Mouse (Mus musculus): Measurements from ENCODE around the gene Map3k7cl. TPM values are rescaled to one million over a fixed set of nuclear protein-coding genes. Genes with fewer than 3 reads are reported as not detected.

Map3k7cl gene
- total and polyA plus RNA-seq, 2 experiments from 2014 or later = 0.38 TPM; not detected in 1

- Histone ChIP-seq H3K27ac (ENCODE audit: low read depth, low read length) (no peak overlapping the region), H3K9me3 (ENCODE audit: low read length) (no peaks in the 10 kb centered on the region), H3K36me3 (ENCODE audit: insufficient read depth, low read length) (no peaks in the 10 kb centered on the region), H3K4me3 (ENCODE audit: low read depth, low read length) (no peak overlapping the region), H3K4me1 (ENCODE audit: insufficient read depth, low read length) (no peaks in the 10 kb centered on the region), H3K9ac (replicated peaks; ENCODE audit: low read length, poor library complexity, severe bottlenecking) (no peak overlapping the region), H3K4me2 (ENCODE audit: low read depth, low read length, poor library complexity, severe bottlenecking) (no peak overlapping the region), H3K27me3 (ENCODE audit: insufficient read depth, low read length) (no peaks in the 10 kb centered on the region)
- ATAC-seq (ENCODE audit: low FRiP score) (no peak), DNase-seq (ENCODE audit: low spot score) (no peak)
- TF ChIP-seq CTCF (IDR thresholded peaks at IDR 0.05) = no peak
Measured at GRCm38 (mm10) chr16:87634709-87635108, 81.6 kb downstream of the Map3k7cl start.

DNA sequence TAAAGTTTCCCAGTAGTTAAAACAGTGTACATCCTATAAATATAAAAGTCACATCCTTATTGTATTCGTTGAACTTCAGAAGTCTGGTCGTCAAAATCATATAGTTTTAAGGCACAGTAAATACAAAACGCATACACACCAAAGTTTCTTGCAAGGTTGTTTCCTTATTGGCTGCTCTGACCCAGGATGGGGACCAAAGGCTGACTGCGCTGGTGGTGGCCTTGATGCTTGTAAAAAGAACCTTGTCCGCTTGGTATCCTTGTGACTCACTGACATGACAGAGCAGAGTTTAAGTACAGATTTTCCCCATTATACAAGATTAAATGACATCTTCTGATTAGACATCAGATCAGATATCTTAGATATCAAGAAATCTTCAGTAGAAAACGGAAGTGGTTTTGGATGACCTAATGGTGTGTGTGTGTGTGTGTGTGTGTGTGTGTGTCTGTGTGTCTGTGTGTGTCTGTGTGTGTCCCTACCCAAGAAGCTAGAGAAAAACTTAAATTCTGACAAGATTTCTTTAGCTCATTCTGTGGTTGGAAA is 82.2 kb downstream of the Map3k7cl start:
- Histone ChIP-seq H3K9ac (replicated peaks; ENCODE audit: low read length, poor library complexity, severe bottlenecking) (no peak overlapping the region), H3K27ac (ENCODE audit: low read depth, low read length) (no peak overlapping the region), H3K4me2 (ENCODE audit: low read depth, low read length, poor library complexity, severe bottlenecking) (no peak overlapping the region), H3K4me1 (ENCODE audit: insufficient read depth, low read length) (no peaks in the 10 kb centered on the region), H3K4me3 (ENCODE audit: low read depth, low read length) (no peak overlapping the region), H3K36me3 (ENCODE audit: insufficient read depth, low read length) (no peaks in the 10 kb centered on the region), H3K27me3 (ENCODE audit: insufficient read depth, low read length) (no peaks in the 10 kb centered on the region), H3K9me3 (ENCODE audit: low read length) (no peaks in the 10 kb centered on the region)
- ATAC-seq (ENCODE audit: low FRiP score) = no peak
- TF ChIP-seq CTCF (IDR thresholded peaks at IDR 0.05) = no peak
- DNase-seq (ENCODE audit: low spot score) = no peak
- WGBS = 94% methylated on average over 6 of the region's 6 CpGs

DNA sequence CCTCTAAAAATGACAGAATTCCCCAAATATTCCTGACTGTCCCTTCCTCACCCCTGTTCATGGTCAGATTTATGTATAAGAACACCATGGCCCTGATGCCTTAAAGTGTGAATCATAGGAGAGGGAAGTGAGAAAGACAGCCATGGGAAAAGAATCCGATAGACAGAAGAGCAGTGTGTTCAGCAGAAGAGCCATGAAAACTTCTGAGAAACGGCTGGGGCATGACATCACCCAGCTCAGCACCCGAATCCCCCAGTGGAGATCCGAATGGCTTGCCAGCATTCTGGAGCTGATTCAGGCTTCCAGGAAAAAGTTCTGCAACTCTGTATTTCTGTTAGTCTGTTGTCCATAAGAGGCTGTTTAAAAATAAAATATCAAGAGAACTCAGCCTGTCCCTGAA is 82.7 kb downstream of the Map3k7cl start:
- Histone ChIP-seq H3K27ac (ENCODE audit: low read depth, low read length) (no peak overlapping the region), H3K4me2 (ENCODE audit: low read depth, low read length, poor library complexity, severe bottlenecking) (no peak overlapping the region), H3K4me1 (ENCODE audit: insufficient read depth, low read length) (no peaks in the 10 kb centered on the region), H3K27me3 (ENCODE audit: insufficient read depth, low read length) (no peaks in the 10 kb centered on the region), H3K36me3 (ENCODE audit: insufficient read depth, low read length) (no peaks in the 10 kb centered on the region), H3K9ac (replicated peaks; ENCODE audit: low read length, poor library complexity, severe bottlenecking) (no peak overlapping the region), H3K9me3 (ENCODE audit: low read length) (no peaks in the 10 kb centered on the region), H3K4me3 (ENCODE audit: low read depth, low read length) (no peak overlapping the region)
- no peak for TF ChIP-seq CTCF (IDR thresholded peaks at IDR 0.05)
- DNase-seq (ENCODE audit: low spot score) (no peak), ATAC-seq (ENCODE audit: low FRiP score) (no peak)
- 77% methylated on average over 4 of the region's 4 CpGs for WGBS

- TF ChIP-seq CTCF (IDR thresholded peaks at IDR 0.05) = no peak
- no peaks in the 10 kb centered on the region for H3K9me3 ChIP-seq (ENCODE audit: low read length)
- H3K4me2 ChIP-seq (ENCODE audit: low read depth, low read length, poor library complexity, severe bottlenecking) = no peak overlapping the region
- H3K27me3 ChIP-seq (ENCODE audit: insufficient read depth, low read length) = no peaks in the 10 kb centered on the region
- WGBS = 56% methylated on average over 1 of the region's 1 CpGs
- no peaks in the 10 kb centered on the region for H3K4me1 ChIP-seq (ENCODE audit: insufficient read depth, low read length)
- H3K9ac ChIP-seq (replicated peaks; ENCODE audit: low read length, poor library complexity, severe bottlenecking) = no peak overlapping the region
- DNase-seq (ENCODE audit: low spot score) = no peak
- no peak overlapping the region for H3K4me3 ChIP-seq (ENCODE audit: low read depth, low read length)
- no peak overlapping the region for H3K27ac ChIP-seq (ENCODE audit: low read depth, low read length)
- H3K36me3 ChIP-seq (ENCODE audit: insufficient read depth, low read length) = no peaks in the 10 kb centered on the region
- no peak for ATAC-seq (ENCODE audit: low FRiP score)
Measured at GRCm38 (mm10) chr16:87638098-87638497, 85.0 kb downstream of the Map3k7cl start.

DNA sequence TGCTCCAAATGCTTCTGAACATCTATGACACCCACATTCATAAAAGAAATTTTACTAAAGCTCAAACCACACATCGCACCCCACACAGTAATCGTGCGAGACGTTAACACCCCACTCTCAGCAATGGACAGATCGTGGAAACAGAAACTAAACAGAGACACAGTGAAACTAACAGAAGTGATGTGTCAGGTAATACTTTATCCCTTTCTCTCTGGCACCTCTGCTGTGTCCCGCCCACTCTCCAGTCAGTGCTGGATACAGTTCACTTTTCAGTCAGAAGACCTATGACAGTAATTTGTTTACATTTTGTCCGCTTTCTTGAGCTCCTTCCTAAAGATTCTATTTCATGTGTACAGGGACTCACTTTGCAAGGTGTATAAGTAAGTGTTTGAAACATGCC is 89.1 kb downstream of the Map3k7cl start:
- no peak overlapping the region for H3K4me2 ChIP-seq (ENCODE audit: low read depth, low read length, poor library complexity, severe bottlenecking)
- no peak overlapping the region for H3K27ac ChIP-seq (ENCODE audit: low read depth, low read length)
- no peak overlapping the region for H3K4me3 ChIP-seq (ENCODE audit: low read depth, low read length)
- no peaks in the 10 kb centered on the region for H3K9me3 ChIP-seq (ENCODE audit: low read length)
- no peaks in the 10 kb centered on the region for H3K36me3 ChIP-seq (ENCODE audit: insufficient read depth, low read length)
- DNase-seq (ENCODE audit: low spot score) (no peak), ATAC-seq (ENCODE audit: low FRiP score) (no peak)
- WGBS = over 99% methylated on average over 7 of the region's 7 CpGs
- no peak for TF ChIP-seq CTCF (IDR thresholded peaks at IDR 0.05)
- H3K27me3 ChIP-seq (ENCODE audit: insufficient read depth, low read length) = no peaks in the 10 kb centered on the region
- no peak overlapping the region for H3K9ac ChIP-seq (replicated peaks; ENCODE audit: low read length, poor library complexity, severe bottlenecking)
- H3K4me1 ChIP-seq (ENCODE audit: insufficient read depth, low read length) = no peaks in the 10 kb centered on the region

DNA sequence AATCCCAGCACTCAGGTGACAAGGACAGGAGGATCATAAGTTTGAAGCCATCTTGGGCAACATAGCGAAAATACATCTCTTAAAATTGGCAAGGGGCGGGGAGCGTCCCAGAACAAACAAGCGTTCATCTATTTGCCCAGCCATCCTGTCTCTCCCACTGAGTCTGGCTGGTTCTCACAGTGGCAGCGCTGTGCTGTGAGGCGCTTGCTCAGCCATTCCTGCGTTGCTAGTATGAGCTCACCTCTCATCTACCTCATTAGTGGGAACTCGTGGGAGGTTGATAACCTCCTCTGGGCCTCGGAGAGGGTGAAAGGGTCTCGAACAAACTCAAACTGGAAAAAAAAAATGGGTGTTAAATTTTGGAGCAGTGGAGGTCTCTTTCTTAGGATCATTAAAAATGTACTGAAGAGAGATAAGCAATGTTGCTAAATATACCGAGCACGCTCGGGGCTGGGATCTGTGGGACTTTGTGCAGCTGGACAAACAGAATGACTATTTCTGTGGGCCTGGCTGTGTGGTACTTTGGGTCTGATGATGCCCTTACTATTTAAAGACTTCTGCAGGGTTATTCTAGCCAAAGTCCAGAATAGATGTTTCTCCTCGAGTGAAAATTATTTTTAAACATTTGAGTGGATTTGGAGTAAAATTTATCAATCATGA is 91.1 kb downstream of the Map3k7cl start:
- ATAC-seq (ENCODE audit: low FRiP score) = no peak
- WGBS = 79% methylated on average over 14 of the region's 14 CpGs

More for the DNA sequence above, 91.1 kb downstream of the Map3k7cl start:
- H3K27me3 ChIP-seq (ENCODE audit: insufficient read depth, low read length) = no peaks in the 10 kb centered on the region
- H3K9ac ChIP-seq (replicated peaks; ENCODE audit: low read length, poor library complexity, severe bottlenecking) = no peak overlapping the region
- no peak overlapping the region for H3K27ac ChIP-seq (ENCODE audit: low read depth, low read length)
- DNase-seq (ENCODE audit: low spot score) = no peak
- no peak for TF ChIP-seq CTCF (IDR thresholded peaks at IDR 0.05)
- H3K4me2 ChIP-seq (ENCODE audit: low read depth, low read length, poor library complexity, severe bottlenecking) = no peak overlapping the region
- no peaks in the 10 kb centered on the region for H3K9me3 ChIP-seq (ENCODE audit: low read length)
- no peaks in the 10 kb centered on the region for H3K36me3 ChIP-seq (ENCODE audit: insufficient read depth, low read length)
- no peaks in the 10 kb centered on the region for H3K4me1 ChIP-seq (ENCODE audit: insufficient read depth, low read length)
- H3K4me3 ChIP-seq (ENCODE audit: low read depth, low read length) = no peak overlapping the region

Other genes starting within 250 kb of the Map3k7cl start
- 10.9 and 18.5 TPM in 2 replicates for gene N6amt1, start 199.1 kb upstream of the Map3k7cl start, total RNA-seq (2014; rRNA removed)
- gene N6amt1, start 199.1 kb upstream of the Map3k7cl start, polyA plus RNA-seq (2015; fragmentation: Nextera tagmentation; extraction: Ambion mirVana) = 31.5 and 34.4 TPM in 2 replicates
- 18.5 and 22.8 TPM in 2 replicates for gene Ltn1, start 120.7 kb upstream of the Map3k7cl start, total RNA-seq (2014; rRNA removed)
- gene Ltn1, start 120.7 kb upstream of the Map3k7cl start, polyA plus RNA-seq (2015; fragmentation: Nextera tagmentation; extraction: Ambion mirVana) = 16.0 and 17.5 TPM in 2 replicates
- gene Rwdd2b, start 112.8 kb upstream of the Map3k7cl start, total RNA-seq (2014; rRNA removed) = 7.9 and 11.3 TPM in 2 replicates
- 17.0 and 18.7 TPM in 2 replicates for gene Rwdd2b, start 112.8 kb upstream of the Map3k7cl start, polyA plus RNA-seq (2015; fragmentation: Nextera tagmentation; extraction: Ambion mirVana)
- gene Usp16, start 98.6 kb upstream of the Map3k7cl start, total RNA-seq (2014; rRNA removed) = 30.7 and 48.1 TPM in 2 replicates
- gene Usp16, start 98.6 kb upstream of the Map3k7cl start, polyA plus RNA-seq (2015; fragmentation: Nextera tagmentation; extraction: Ambion mirVana) = 44.1 and 47.4 TPM in 2 replicates
- 142 and 183 TPM in 2 replicates for gene Cct8, start 57.5 kb upstream of the Map3k7cl start, total RNA-seq (2014; rRNA removed)
- 345 TPM in 2 replicates for gene Cct8, start 57.5 kb upstream of the Map3k7cl start, polyA plus RNA-seq (2015; fragmentation: Nextera tagmentation; extraction: Ambion mirVana)
- gene Bach1, start 145.6 kb downstream of the Map3k7cl start, total RNA-seq (2014; rRNA removed) = 32.9 and 44.0 TPM in 2 replicates
- gene Bach1, start 145.6 kb downstream of the Map3k7cl start, polyA plus RNA-seq (2015; fragmentation: Nextera tagmentation; extraction: Ambion mirVana) = 9.4 and 10.3 TPM in 2 replicates